39 mouse cellular contexts compared by ENCODE assay signal in the genomic region with DNA sequence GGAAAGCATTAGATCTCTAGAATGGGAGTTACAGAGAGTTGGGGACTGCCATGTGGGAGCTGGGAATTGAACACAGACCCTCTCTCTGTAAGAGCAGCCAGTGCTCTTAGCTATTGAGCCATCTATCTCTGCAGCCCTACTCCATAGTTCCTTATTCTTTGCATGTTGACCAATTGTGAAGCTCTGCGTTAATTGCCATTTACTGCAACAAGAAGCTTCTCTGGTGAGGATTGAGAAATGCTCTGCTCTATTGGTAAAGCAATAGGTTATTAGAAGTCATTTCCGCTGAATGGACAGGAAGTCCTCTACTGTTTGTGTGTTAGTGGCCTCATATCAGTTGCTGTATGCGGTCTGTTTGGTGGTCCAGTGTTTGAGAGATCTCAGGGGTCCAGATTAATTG. TPM values are rescaled to one million over a fixed set of nuclear protein-coding genes. Genes with fewer than 3 reads are reported as not detected.
"Had no signal": no experiment of that assay in that cellular context is flagged by ENCODE, and none has a peak within 500 bp of the region (broad histone marks: within the 10 kb centered on the region; RNA-seq: fewer than 3 reads in every experiment).

No protein-coding gene starts in this region.

- H3K27ac ChIP-seq: heart, adult 2 months; heart, embryonic 13.5 days; heart, embryonic 15.5 days; hindbrain, embryonic 13.5 days; hindbrain, embryonic 15.5 days; hindbrain, postnatal 0 days; kidney, embryonic 15.5 days; kidney, postnatal 0 days; limb, embryonic 13.5 days; limb, embryonic 15.5 days had no signal

- H3K27me3 ChIP-seq: heart, embryonic 13.5 days; heart, embryonic 15.5 days; hindbrain, embryonic 13.5 days; hindbrain, embryonic 15.5 days; kidney, embryonic 15.5 days; limb, embryonic 13.5 days; limb, embryonic 15.5 days had no signal

- H3K4me3 ChIP-seq: heart, adult 2 months; heart, embryonic 13.5 days; heart, embryonic 15.5 days; hindbrain, embryonic 13.5 days; hindbrain, embryonic 15.5 days; kidney, embryonic 15.5 days; limb, embryonic 13.5 days; limb, embryonic 15.5 days had no signal

- H3K9ac ChIP-seq: heart, embryonic 13.5 days; heart, embryonic 15.5 days; hindbrain, embryonic 13.5 days; hindbrain, embryonic 15.5 days; kidney, embryonic 15.5 days; limb, embryonic 13.5 days; limb, embryonic 15.5 days had no signal

- DNase-seq: gastrocnemius, postnatal 14 days; gastrocnemius, postnatal 36 days; heart, adult 2 months; heart, postnatal 14 days; heart, postnatal 36 days; kidney, adult 11 months; kidney, adult 2 months; kidney, adult 9 months; kidney, postnatal 14 days; kidney, postnatal 36 days; layer of hippocampus, adult 9-11 months; layer of hippocampus, postnatal 36 days; left cerebral cortex, postnatal 4 days had no signal

- H3K9me3 ChIP-seq: heart, embryonic 13.5 days; heart, embryonic 15.5 days; hindbrain, embryonic 13.5 days; hindbrain, embryonic 15.5 days; kidney, embryonic 15.5 days; limb, embryonic 13.5 days; limb, embryonic 15.5 days had no signal

- ATAC-seq: hindbrain, postnatal 0 days; intestine, embryonic 16.5 days had no signal

- H3K36me3 ChIP-seq: heart, embryonic 13.5 days; heart, embryonic 15.5 days; hindbrain, embryonic 13.5 days; hindbrain, embryonic 15.5 days; kidney, embryonic 15.5 days; limb, embryonic 13.5 days; limb, embryonic 15.5 days had no signal

- H3K4me1 ChIP-seq: heart, embryonic 13.5 days; heart, embryonic 15.5 days; hindbrain, embryonic 13.5 days; hindbrain, embryonic 15.5 days; kidney, embryonic 15.5 days; limb, embryonic 13.5 days; limb, embryonic 15.5 days had no signal

- H3K4me2 ChIP-seq: heart, embryonic 11.5 days; heart, embryonic 13.5 days; heart, embryonic 15.5 days; hindbrain, embryonic 13.5 days; hindbrain, embryonic 15.5 days; kidney, embryonic 15.5 days; limb, embryonic 13.5 days; limb, embryonic 15.5 days had no signal

RNA-seq across cellular contexts. Expression of a gene that starts 6.9 kb away (rescaled TPM):
- total RNA-seq: gastrocnemius, adult 18-20 months; gastrocnemius, adult 8-10 months; gastrocnemius, postnatal 14 days; gastrocnemius, postnatal 36 days; heart, adult 2 months; heart, postnatal 14 days; heart, postnatal 36 days; hematopoietic stem cell, adult 5-6 weeks; hindbrain, postnatal 0 days; layer of hippocampus, adult 18-20 months; layer of hippocampus, adult 8-10 months; layer of hippocampus, postnatal 14 days; layer of hippocampus, postnatal 36 days; left cerebral cortex, adult 18-20 months; left cerebral cortex, adult 8-10 months; left cerebral cortex, postnatal 10 days; left cerebral cortex, postnatal 25 days; left cerebral cortex, postnatal 4 days had no signal
- polyA plus RNA-seq: heart, adult 2 months; heart, embryonic 13.5 days; heart, postnatal 0 days; kidney, adult 2 months; large intestine, adult 2 months had no signal

RNA-seq across cellular contexts. Expression of a gene that starts 10.2 kb away (rescaled TPM):
- total RNA-seq: gastrocnemius, adult 18-20 months; gastrocnemius, adult 8-10 months; gastrocnemius, postnatal 14 days; gastrocnemius, postnatal 36 days; heart, adult 2 months; heart, postnatal 14 days; heart, postnatal 36 days; hematopoietic stem cell, adult 5-6 weeks; hindbrain, postnatal 0 days; layer of hippocampus, adult 18-20 months; layer of hippocampus, adult 8-10 months; layer of hippocampus, postnatal 14 days; layer of hippocampus, postnatal 36 days; left cerebral cortex, adult 18-20 months; left cerebral cortex, adult 8-10 months; left cerebral cortex, postnatal 10 days; left cerebral cortex, postnatal 25 days; left cerebral cortex, postnatal 4 days had no signal
- polyA plus RNA-seq: heart, adult 2 months; heart, embryonic 11.5 days; heart, embryonic 13.5 days; heart, embryonic 15.5 days; heart, postnatal 0 days; intestine, embryonic 14.5 days; intestine, embryonic 16.5 days; kidney, adult 2 months; kidney, embryonic 15.5 days; kidney, postnatal 0 days; large intestine, adult 2 months; limb, embryonic 13.5 days; limb, embryonic 15.5 days had no signal

RNA-seq across cellular contexts. Expression of a gene that starts 32.1 kb away (rescaled TPM):
- total RNA-seq: gastrocnemius, adult 18-20 months; gastrocnemius, adult 8-10 months; gastrocnemius, postnatal 14 days; gastrocnemius, postnatal 36 days; heart, adult 2 months; heart, postnatal 14 days; heart, postnatal 36 days; hematopoietic stem cell, adult 5-6 weeks; hindbrain, postnatal 0 days; layer of hippocampus, adult 18-20 months; layer of hippocampus, adult 8-10 months; layer of hippocampus, postnatal 14 days; layer of hippocampus, postnatal 36 days; left cerebral cortex, adult 18-20 months; left cerebral cortex, adult 8-10 months; left cerebral cortex, postnatal 10 days; left cerebral cortex, postnatal 25 days; left cerebral cortex, postnatal 4 days had no signal
- polyA plus RNA-seq: heart, adult 2 months; heart, embryonic 11.5 days; heart, embryonic 13.5 days; heart, embryonic 15.5 days; heart, postnatal 0 days; hindbrain, embryonic 11.5 days; hindbrain, embryonic 13.5 days; hindbrain, embryonic 15.5 days; hindbrain, postnatal 0 days; intestine, embryonic 14.5 days; intestine, embryonic 16.5 days; kidney, adult 2 months; kidney, embryonic 15.5 days; kidney, postnatal 0 days; large intestine, adult 2 months; limb, embryonic 11.5 days; limb, embryonic 13.5 days; limb, embryonic 15.5 days had no signal
